Mouse (Mus musculus): ENCODE results near the gene Nupr1. TPM values are rescaled to one million over a fixed set of nuclear protein-coding genes. Genes with fewer than 3 reads are reported as not detected.

Gene Nupr1
- polyA plus RNA-seq, 1 experiment from 2014 or later = 2.9 TPM

DNA sequence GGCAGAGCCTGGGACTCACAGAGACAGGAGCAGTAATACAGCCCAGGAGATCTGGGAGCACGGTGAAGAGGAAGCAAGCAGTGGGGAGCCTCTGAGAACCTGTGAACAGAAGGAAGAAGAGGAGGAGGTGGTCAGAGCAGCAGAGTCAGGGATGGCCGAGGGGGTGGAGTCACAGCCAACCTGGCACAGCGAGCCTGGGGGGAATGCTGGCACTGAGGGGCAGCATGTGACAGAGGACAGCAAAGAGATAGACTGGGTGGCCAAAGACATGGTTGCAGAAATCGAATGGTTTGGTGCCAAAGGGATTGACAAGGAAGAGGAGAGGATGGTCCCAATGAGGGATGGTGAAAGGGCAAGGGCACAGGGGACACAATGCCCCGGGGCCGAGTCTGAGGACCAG lies 44.9 kb downstream of the Nupr1 start, which contains the start of gene Cln3:
Gene Cln3, minus strand, starts transcription at position 101 of the 400 bp plus-strand sequence.
- Histone ChIP-seq H3K4me1 (peaks cover 14% of the 10 kb centered on the region), H3K36me3 (no peaks in the 10 kb centered on the region), H3K27me3 (replicated peaks) (peaks cover 12% of the 10 kb centered on the region; the same call in 1 of the 2 replicates), H3K4me3 (no peak within 1 kb of the TSS), H3K9me3 (no peaks in the 10 kb centered on the region), H3K27ac (no peak within 1 kb of the TSS), H3K9ac (no peak within 1 kb of the TSS), H3K4me2 (replicated peaks) (no peak within 1 kb of the TSS)
- no peak for ATAC-seq (ENCODE audit: low FRiP score, low read depth)
- 77% methylated on average over 6 of the region's 6 CpGs for whole genome bisulfite sequencing

DNA sequence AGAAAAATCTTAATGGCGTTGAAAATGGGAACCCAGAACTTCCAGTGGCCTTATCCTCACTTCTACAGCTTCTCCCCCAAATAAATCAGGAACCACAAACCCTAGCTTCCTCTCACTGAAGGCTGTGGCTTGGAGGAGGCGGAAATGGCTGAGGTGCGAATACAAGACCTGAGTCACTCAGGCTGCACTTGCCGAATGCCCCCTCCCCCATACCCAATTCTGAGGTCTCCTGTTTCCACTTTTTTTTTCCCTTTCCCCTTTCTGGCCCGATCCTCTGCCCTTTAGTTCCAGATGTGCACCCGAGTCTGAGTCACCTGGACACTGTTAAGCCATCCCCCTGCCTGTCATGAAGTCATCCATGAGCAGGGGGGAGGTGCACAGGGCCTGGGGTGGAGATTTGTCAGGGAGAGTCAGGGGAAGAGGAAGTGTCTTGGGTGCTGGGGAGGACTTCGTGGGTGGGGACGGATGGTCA lies 46.1 kb downstream of the Nupr1 start, which contains the start of gene Apobr:
Gene Apobr, plus strand, starts transcription at position 437 of the 472 bp plus-strand sequence.
- peak within 1 kb of the TSS; percentile 83 for H3K4me2 ChIP-seq (replicated peaks)
- no peak within 1 kb of the TSS for H3K27ac ChIP-seq
- WGBS = 80% methylated on average over 8 of the region's 8 CpGs
- H3K27me3 ChIP-seq (replicated peaks) = peaks cover 12% of the 10 kb centered on the region; the same call in 1 of the 2 replicates
- H3K9ac ChIP-seq = no peak within 1 kb of the TSS
- ATAC-seq (ENCODE audit: low FRiP score, low read depth) = no peak
- no peaks in the 10 kb centered on the region for H3K36me3 ChIP-seq
- H3K4me3 ChIP-seq = no peak within 1 kb of the TSS; the same call in 1 of the 2 replicates
- peaks cover 14% of the 10 kb centered on the region for H3K4me1 ChIP-seq
- no peaks in the 10 kb centered on the region for H3K9me3 ChIP-seq

DNA sequence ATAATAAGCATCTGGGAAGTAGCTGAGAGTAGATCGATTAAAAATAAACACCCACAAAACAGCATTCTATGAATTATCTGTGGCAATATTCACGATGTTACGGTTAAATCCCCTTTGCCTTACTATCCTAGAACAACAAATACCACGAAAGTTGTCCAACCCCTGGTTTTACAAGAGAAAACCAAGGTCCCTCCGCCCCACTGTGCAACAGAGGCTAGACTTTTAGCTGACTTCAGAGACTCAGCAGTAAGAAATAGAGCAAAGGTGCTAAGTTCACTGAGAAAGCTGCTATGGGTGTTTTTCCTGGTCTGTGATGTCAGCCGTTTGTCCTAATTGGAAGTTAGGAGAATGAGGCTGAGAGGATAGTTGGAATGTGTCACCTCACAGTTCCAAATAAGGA lies 46.9 kb downstream of the Nupr1 start:
- Histone ChIP-seq H3K4me2 (replicated peaks) (peak overlapping the region; percentile 83), H3K9ac (no peak overlapping the region), H3K4me3 (peak overlapping the region; percentile 52), H3K4me1 (peaks cover 14% of the 10 kb centered on the region), H3K27ac (no peak overlapping the region), H3K36me3 (no peaks in the 10 kb centered on the region; the same call in 1 of the 2 replicates), H3K27me3 (replicated peaks) (peaks cover 9% of the 10 kb centered on the region; the same call in 1 of the 2 replicates), H3K9me3 (no peaks in the 10 kb centered on the region)
- ATAC-seq (ENCODE audit: low FRiP score, low read depth) = no peak
- WGBS = 56% methylated on average over 6 of the region's 6 CpGs

DNA sequence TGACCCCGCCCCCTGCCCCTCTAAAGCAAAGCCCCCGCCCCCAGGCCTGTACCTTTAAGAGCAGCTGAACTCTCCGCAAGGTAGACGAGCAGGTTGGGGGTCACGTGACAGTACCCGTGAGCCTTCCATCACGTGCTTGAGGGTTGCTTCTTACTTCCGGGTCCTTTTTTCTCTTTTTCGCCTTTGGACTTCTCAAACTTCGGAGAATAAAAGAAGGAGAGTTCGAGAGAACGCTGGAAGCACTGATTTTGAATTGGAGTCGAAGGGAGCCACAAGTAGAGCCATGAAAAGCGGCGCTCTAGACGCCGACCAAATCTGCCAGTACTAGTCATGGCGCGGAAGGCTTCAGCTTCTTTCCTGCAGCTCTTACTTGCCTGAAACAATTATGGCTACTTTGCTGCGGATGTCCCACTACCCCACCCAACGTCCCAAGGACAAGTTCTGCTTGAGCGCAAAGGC lies 47.4 kb downstream of the Nupr1 start:
- peak overlapping the region; percentile 59 for H3K9ac ChIP-seq
- no peak overlapping the region for H3K27ac ChIP-seq
- peaks cover 14% of the 10 kb centered on the region for H3K4me1 ChIP-seq
- H3K36me3 ChIP-seq = no peaks in the 10 kb centered on the region; the same call in 1 of the 2 replicates
- H3K9me3 ChIP-seq = no peaks in the 10 kb centered on the region
- 1% methylated on average over 22 of the region's 22 CpGs for WGBS
- peak overlapping the region; percentile 52 for H3K4me3 ChIP-seq
- H3K4me2 ChIP-seq (replicated peaks) = peak overlapping the region; percentile 83
- ATAC-seq (ENCODE audit: low FRiP score, low read depth) = peak; percentile 85
- H3K27me3 ChIP-seq (replicated peaks) = peaks cover 9% of the 10 kb centered on the region; the same call in 1 of the 2 replicates

DNA sequence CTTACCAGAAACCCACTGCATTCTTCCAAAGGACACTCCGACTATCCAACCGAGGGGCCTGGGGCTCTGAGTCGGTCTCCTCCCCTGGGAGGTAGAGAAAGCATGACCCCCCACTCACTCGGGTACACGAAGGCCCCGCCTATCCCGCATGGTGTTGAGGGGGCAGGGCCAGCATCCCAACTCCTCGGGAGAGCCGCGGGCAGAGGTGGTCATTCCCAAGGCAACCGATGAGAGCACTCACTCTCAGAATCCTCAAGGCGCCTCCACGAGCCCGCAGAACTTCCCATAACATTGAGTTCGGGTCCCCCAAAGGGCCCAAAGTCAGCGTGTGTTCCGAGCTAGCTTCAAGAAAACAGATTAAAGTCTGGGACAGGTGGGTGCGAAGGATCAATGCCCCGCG lies 47.9 kb downstream of the Nupr1 start:
- H3K4me1 ChIP-seq = peaks cover 9% of the 10 kb centered on the region
- H3K27ac ChIP-seq = no peak overlapping the region
- peak overlapping the region; percentile 59 for H3K9ac ChIP-seq
- no peaks in the 10 kb centered on the region; the same call in 1 of the 2 replicates for H3K36me3 ChIP-seq
- H3K4me3 ChIP-seq = peak overlapping the region; percentile 52
- no peaks in the 10 kb centered on the region for H3K9me3 ChIP-seq
- peak overlapping the region; percentile 83 for H3K4me2 ChIP-seq (replicated peaks)
- peaks cover 9% of the 10 kb centered on the region; the same call in 1 of the 2 replicates for H3K27me3 ChIP-seq (replicated peaks)
- peak; percentile 69 for ATAC-seq (ENCODE audit: low FRiP score, low read depth)
- 1% methylated on average over 20 of the region's 20 CpGs for WGBS

DNA sequence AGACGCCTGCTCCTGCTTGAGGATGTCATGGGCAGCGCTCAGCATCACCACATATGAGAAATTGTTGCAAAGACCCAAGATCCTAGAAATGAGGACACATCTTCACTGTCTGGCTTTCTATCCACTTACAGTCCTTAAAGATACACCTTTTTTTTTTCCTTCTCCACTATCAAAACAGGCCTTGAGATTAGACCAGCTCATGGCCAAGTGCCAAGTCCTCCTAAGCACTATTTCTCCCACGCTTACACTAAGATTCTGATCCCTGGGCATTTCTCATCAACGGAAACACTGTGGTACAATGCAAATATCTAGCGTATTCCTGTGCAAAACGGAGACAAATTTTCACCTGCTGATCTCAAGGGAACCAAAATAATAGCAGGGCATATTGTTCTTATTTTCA lies 49.0 kb downstream of the Nupr1 start:
- WGBS = 94% methylated on average over 6 of the region's 6 CpGs
- Histone ChIP-seq H3K4me1 (peaks cover 6% of the 10 kb centered on the region; the same call in 1 of the 2 replicates), H3K27me3 (replicated peaks) (peaks cover 9% of the 10 kb centered on the region; the same call in 1 of the 2 replicates), H3K9me3 (no peaks in the 10 kb centered on the region), H3K36me3 (no peaks in the 10 kb centered on the region; the same call in 1 of the 2 replicates), H3K9ac (no peak overlapping the region), H3K4me3 (no peak overlapping the region), H3K27ac (no peak overlapping the region), H3K4me2 (replicated peaks) (no peak overlapping the region)
- no peak for ATAC-seq (ENCODE audit: low FRiP score, low read depth)

DNA sequence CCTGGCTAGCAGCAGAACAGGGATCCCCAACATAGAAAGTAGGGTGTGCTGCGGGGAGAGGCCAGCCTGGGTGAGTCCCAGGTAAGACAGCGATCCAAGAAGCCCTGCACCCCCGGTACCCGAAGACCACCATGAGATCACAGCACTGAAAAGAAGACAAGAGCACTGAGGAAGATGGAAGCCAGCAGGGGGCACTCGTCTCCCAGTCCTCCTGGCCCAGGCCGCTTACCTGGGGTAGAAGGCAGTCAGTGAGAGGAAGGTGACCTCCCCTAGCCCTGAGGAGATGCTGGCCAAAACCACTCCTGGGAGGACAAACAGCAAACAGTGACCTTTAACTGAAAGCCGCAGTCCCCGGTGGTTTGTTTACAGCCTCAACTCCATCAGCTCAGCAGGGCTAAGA lies 51.5 kb downstream of the Nupr1 start:
- 60% methylated on average over 8 of the region's 8 CpGs for WGBS
- H3K9ac ChIP-seq = no peak overlapping the region

DNA sequence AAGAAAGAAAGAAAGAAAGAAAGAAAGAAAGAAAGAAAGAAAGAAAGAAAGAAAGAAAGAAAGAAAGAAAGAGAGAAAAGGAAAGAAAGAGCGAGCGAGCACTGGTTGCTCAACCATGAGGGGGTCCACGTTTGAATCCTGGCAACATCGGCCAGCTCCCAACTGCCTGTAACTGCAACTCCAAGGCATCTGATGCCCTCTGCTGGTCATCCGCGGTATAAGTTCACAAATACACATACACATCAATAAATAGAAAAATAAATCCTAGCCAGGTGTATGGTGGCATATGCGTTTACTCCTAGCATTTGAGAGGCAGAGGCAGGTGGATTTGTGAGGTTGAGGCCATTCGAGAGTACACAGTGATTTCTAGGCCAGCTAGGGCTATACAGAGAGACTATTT lies 53.7 kb downstream of the Nupr1 start:
- Histone ChIP-seq H3K27ac (no peak overlapping the region), H3K4me3 (no peak overlapping the region), H3K27me3 (replicated peaks) (no peaks in the 10 kb centered on the region), H3K9me3 (no peaks in the 10 kb centered on the region), H3K4me2 (replicated peaks) (no peak overlapping the region), H3K4me1 (no peaks in the 10 kb centered on the region), H3K36me3 (peaks cover 15% of the 10 kb centered on the region), H3K9ac (no peak overlapping the region)
- WGBS = 50% methylated on average over 8 of the region's 8 CpGs
- ATAC-seq (ENCODE audit: low FRiP score, low read depth) = no peak

More for the DNA sequence above, 51.5 kb downstream of the Nupr1 start:
- Histone ChIP-seq H3K4me1 (peaks cover 6% of the 10 kb centered on the region; the same call in 1 of the 2 replicates), H3K27me3 (replicated peaks) (no peaks in the 10 kb centered on the region), H3K36me3 (peaks cover 10% of the 10 kb centered on the region; the same call in 1 of the 2 replicates), H3K4me2 (replicated peaks) (no peak overlapping the region), H3K9me3 (no peaks in the 10 kb centered on the region), H3K4me3 (no peak overlapping the region), H3K27ac (no peak overlapping the region)
- ATAC-seq (ENCODE audit: low FRiP score, low read depth) = no peak

Small RNAs within 50 kb of the gene (microRNA-seq; reads per million reads assigned to microRNA genes)
- 2.8 reads per million, percentile 7 among the genes with 10 or more reads in this experiment for gene Mir7059

Other genes starting within 250 kb of the Nupr1 start
- gene Nfatc2ip, start 234.1 kb downstream of the Nupr1 start, polyA plus RNA-seq (2016; fragmentation: Nextera tagmentation; extraction: Ambion mirVana) = 3.2 and 4.2 TPM in 2 replicates
- gene Cd19, start 216.0 kb downstream of the Nupr1 start, polyA plus RNA-seq (2016; fragmentation: Nextera tagmentation; extraction: Ambion mirVana) = not detected in 2 replicates
- gene Rabep2, start 202.1 kb downstream of the Nupr1 start, polyA plus RNA-seq (2016; fragmentation: Nextera tagmentation; extraction: Ambion mirVana) = 26.8 TPM in 2 replicates
- 10.2 and 16.5 TPM in 2 replicates for gene Atp2a1, start 167.8 kb downstream of the Nupr1 start, polyA plus RNA-seq (2016; fragmentation: Nextera tagmentation; extraction: Ambion mirVana)
- gene Sh2b1, start 155.4 kb downstream of the Nupr1 start, polyA plus RNA-seq (2016; fragmentation: Nextera tagmentation; extraction: Ambion mirVana) = 60.5 and 62.9 TPM in 2 replicates
- gene Tufm, start 143.5 kb downstream of the Nupr1 start, polyA plus RNA-seq (2016; fragmentation: Nextera tagmentation; extraction: Ambion mirVana) = 121 and 136 TPM in 2 replicates
- 74.7 and 81.0 TPM in 2 replicates for gene Atxn2l, start 127.4 kb downstream of the Nupr1 start, polyA plus RNA-seq (2016; fragmentation: Nextera tagmentation; extraction: Ambion mirVana)
- gene Eif3c, start 64.5 kb downstream of the Nupr1 start, polyA plus RNA-seq (2016; fragmentation: Nextera tagmentation; extraction: Ambion mirVana) = 207 and 208 TPM in 2 replicates
- gene Apobr, start 45.9 kb downstream of the Nupr1 start, polyA plus RNA-seq (2016; fragmentation: Nextera tagmentation; extraction: Ambion mirVana) = 0.27 and 0.40 TPM in 2 replicates
- gene Cln3, start 45.0 kb downstream of the Nupr1 start, polyA plus RNA-seq (2016; fragmentation: Nextera tagmentation; extraction: Ambion mirVana) = 26.1 and 28.2 TPM in 2 replicates
- not detected in 2 replicates for gene Il27, start 35.9 kb downstream of the Nupr1 start, polyA plus RNA-seq (2016; fragmentation: Nextera tagmentation; extraction: Ambion mirVana)
- gene Sgf29, start 18.4 kb upstream of the Nupr1 start, polyA plus RNA-seq (2016; fragmentation: Nextera tagmentation; extraction: Ambion mirVana) = 40.0 and 53.2 TPM in 2 replicates
- gene Sult1a1, start 45.6 kb upstream of the Nupr1 start, polyA plus RNA-seq (2016; fragmentation: Nextera tagmentation; extraction: Ambion mirVana) = 0.54 and 0.79 TPM in 2 replicates
- 160 and 164 TPM in 2 replicates for gene Bola2, start 64.5 kb upstream of the Nupr1 start, polyA plus RNA-seq (2016; fragmentation: Nextera tagmentation; extraction: Ambion mirVana)
- gene Slx1b, start 64.9 kb upstream of the Nupr1 start, polyA plus RNA-seq (2016; fragmentation: Nextera tagmentation; extraction: Ambion mirVana) = 17.9 and 19.0 TPM in 2 replicates
- 70.5 and 71.5 TPM in 2 replicates for gene Coro1a, start 76.9 kb upstream of the Nupr1 start, polyA plus RNA-seq (2016; fragmentation: Nextera tagmentation; extraction: Ambion mirVana)
- 79.0 and 79.6 TPM in 2 replicates for gene Mapk3, start 128.7 kb upstream of the Nupr1 start, polyA plus RNA-seq (2016; fragmentation: Nextera tagmentation; extraction: Ambion mirVana)
- 1.3 and 2.0 TPM in 2 replicates for gene Gdpd3, start 135.5 kb upstream of the Nupr1 start, polyA plus RNA-seq (2016; fragmentation: Nextera tagmentation; extraction: Ambion mirVana)
- 160 and 169 TPM in 2 replicates for gene Ypel3, start 146.1 kb upstream of the Nupr1 start, polyA plus RNA-seq (2016; fragmentation: Nextera tagmentation; extraction: Ambion mirVana)
- 0.68 and 0.72 TPM in 2 replicates for gene Tbx6, start 150.6 kb upstream of the Nupr1 start, polyA plus RNA-seq (2016; fragmentation: Nextera tagmentation; extraction: Ambion mirVana)
- gene Ppp4c, start 161.6 kb upstream of the Nupr1 start, polyA plus RNA-seq (2016; fragmentation: Nextera tagmentation; extraction: Ambion mirVana) = 293 and 310 TPM in 2 replicates
- gene Fam57b, start 166.8 kb upstream of the Nupr1 start, polyA plus RNA-seq (2016; fragmentation: Nextera tagmentation; extraction: Ambion mirVana) = 21.4 and 25.8 TPM in 2 replicates
- not detected in 2 replicates for gene 4930451I11Rik, start 200.8 kb upstream of the Nupr1 start, polyA plus RNA-seq (2016; fragmentation: Nextera tagmentation; extraction: Ambion mirVana)
- gene Doc2a, start 216.6 kb upstream of the Nupr1 start, polyA plus RNA-seq (2016; fragmentation: Nextera tagmentation; extraction: Ambion mirVana) = 6.2 and 9.1 TPM in 2 replicates
- 29.1 and 33.5 TPM in 2 replicates for gene Hirip3, start 231.1 kb upstream of the Nupr1 start, polyA plus RNA-seq (2016; fragmentation: Nextera tagmentation; extraction: Ambion mirVana)
- 86.4 and 88.0 TPM in 2 replicates for gene Ino80e, start 231.5 kb upstream of the Nupr1 start, polyA plus RNA-seq (2016; fragmentation: Nextera tagmentation; extraction: Ambion mirVana)